Mouse (Mus musculus): ENCODE results near the gene Adgrf1. TPM values are rescaled to one million over a fixed set of nuclear protein-coding genes. Genes with fewer than 3 reads are reported as not detected.

Gene Adgrf1
- total RNA-seq, 2 experiments from 2014 or later = not detected

DNA sequence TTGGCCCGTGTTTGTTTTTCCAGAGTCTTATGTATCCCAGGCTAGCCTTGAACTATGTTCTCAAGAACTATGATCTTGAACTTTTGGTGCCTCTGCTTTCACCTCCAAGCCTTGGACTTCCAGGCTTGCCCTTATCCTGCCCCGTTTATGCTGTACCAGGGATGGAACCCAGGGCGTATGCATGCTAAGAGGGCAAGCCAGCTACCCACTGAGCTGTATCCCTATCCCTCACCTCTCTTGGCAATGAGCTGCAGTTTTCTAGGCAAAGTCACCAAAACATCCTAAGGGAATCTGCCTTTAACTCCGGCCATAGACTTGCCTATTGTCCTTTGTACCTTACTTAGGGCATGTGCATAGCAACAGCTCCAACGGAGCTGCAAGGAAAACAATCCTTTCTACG lies 92.8 kb downstream of the Adgrf1 start:
- DNase-seq = no peak

DNA sequence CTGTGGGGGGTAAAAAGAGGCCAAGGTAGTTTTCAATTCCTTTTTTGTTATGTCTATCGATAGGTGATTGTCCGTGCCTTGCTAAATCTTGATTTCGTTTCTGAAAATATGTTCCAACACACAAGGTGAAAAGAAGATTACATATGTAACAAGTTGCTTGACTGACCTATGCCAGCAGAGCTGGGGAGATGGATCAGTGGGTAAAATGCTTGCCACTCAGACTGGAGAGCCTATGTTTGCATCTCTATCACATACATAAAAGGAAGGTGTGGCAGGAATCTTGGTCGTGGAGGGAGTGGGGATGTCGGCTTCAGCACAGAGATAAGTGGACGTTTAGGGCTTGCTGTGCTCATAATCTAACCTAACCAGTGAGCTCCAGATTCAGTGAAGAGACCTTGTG lies 93.8 kb downstream of the Adgrf1 start:
- no peak for DNase-seq

DNA sequence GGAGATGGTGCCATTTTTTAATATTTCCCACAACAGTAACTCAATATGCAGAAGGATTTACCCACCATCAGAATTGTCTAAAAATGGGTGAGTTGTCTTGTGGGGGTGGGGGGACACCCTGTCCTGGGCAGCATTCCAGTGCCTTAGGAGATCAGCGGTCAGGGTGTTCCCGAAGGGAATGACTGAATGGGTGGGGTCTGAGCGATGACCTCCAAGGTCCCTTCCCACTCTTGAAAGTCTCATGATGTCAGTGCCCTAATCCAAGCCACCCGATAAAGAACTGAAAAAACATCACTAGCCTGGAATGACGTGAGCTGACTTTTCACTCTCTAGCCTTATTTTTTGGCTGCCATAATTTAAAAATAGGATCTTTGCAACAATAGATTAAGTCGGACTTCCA lies 95.2 kb downstream of the Adgrf1 start:
- peak; percentile 22 for DNase-seq

DNA sequence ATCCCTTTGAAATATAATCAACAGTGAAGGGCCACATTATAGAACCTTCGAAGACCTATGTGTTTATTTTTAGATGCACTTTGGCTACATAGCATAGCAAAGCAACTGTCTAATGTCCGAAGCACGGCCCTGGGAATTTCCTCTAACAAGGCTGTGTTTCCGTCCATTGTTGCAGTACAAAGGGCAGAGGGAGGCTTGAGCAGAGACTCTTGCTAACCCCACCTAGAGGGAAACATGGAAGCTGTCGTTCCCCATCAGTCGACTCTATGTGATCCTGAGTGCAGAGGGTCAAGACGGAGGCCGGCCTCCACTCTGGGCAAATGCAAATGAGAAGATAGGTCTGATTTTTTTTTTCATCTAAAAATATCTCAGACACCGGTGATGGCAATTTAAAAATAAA lies 96.4 kb downstream of the Adgrf1 start:
- DNase-seq = peak; percentile 48

DNA sequence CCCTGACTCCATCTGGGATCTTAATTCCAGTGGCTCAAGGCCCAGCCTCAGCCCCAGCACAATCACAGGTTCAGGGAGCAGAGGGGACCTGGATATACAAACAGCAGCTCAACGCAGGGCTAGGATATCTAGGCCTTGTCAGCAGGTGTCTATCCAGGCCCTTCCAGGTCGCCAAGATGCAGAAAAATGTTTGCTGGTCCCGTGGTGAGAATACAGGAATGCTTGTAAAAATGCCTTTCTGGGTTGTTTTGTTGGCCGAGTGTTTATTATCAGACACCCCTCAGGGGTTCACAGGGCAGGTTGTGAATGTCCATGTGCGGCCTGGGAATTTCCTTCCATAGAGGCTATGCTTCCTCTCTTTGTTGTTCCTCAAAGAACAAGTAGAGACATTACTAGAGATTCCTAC lies 98.0 kb downstream of the Adgrf1 start:
- DNase-seq = peak; percentile 19

DNA sequence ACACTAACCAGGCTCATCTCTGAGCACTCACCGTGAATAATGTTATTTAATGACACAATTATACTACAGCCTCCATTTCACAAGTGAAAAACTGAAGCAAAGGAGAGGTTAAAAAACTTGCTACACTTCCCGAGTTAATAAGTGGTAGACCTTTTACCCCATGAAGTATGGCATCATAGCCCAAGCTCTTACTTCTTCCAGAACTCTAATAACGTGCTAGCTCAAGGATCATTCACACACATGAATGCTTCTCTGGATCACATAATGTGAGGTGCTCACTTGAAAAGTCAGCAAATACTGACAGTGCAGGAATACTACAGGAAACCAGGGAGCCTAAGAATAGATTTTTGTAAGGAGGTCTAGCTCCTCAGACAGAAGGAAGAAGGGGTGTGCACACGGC lies 102.5 kb downstream of the Adgrf1 start:
- DNase-seq = no peak

DNA sequence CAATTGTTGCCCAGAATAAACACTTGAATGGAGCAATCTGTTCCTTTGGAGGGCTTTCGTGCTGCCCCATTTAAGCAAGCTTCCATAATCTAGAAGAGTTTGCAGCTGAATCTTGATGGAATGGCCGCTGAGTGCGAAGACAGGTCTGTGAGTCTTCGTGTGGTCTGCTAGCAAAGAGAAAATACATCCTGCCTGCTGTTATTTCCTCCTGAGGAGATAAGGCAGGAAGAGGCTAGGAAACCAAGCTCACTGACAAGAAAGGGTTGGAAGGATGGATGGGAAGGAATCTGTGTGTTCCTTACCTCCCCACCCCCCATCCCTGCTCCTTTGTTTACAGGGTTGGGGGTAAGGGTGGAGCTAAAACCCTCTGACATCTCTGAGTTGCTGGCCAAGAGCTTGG lies 103.9 kb downstream of the Adgrf1 start:
- DNase-seq = no peak

Other genes with a start within 250 kb of the Adgrf1 start
- 100 to 1,000 TPM; 131 to 141 TPM for gene Adgrf5, start 90.1 kb downstream of the Adgrf1 start, total RNA-seq (2021)
- not detected for gene Mep1a, start 232.5 kb downstream of the Adgrf1 start, total RNA-seq (2021)